Mouse (Mus musculus) myocyte (in vitro differentiated cells): ENCODE data around the gene Hebp2.

Experiments
- CEBPB ChIP-seq: IDR thresholded peaks from 2 replicates; pipeline ENCODE4 v1.6.1; 2011; ENCODE audit warnings: mild to moderate bottlenecking, moderate library complexity; ENCODE audit not compliant: poor library complexity, insufficient read depth, severe bottlenecking
- E2F4 ChIP-seq: IDR thresholded peaks from one replicate; pipeline ENCODE4 v1.6.1; 2011; ENCODE audit warnings: mild to moderate bottlenecking, control low read depth, moderate library complexity; ENCODE audit not compliant: insufficient read depth
- MAX ChIP-seq: IDR thresholded peaks from one replicate; pipeline ENCODE4 v1.6.1; 2011; ENCODE audit warnings: low read depth, mild to moderate bottlenecking, control low read depth
- MYOD1 ChIP-seq, 3 experiments: IDR thresholded peaks; one replicate each; pipeline ENCODE4 v1.6.1; 2011; ENCODE audit warnings: control low read depth in 2 of 3, low read depth in 2 of 3, mild to moderate bottlenecking in 2 of 3, moderate library complexity in 1 of 3; ENCODE audit not compliant: insufficient read length in 2 of 3, control insufficient read depth in 1 of 3
- MYOG ChIP-seq, 3 experiments: IDR thresholded peaks; one replicate each; pipeline ENCODE4 v1.6.1; 2011; ENCODE audit warnings: control low read depth in 2 of 3, low read depth in 2 of 3, mild to moderate bottlenecking in 2 of 3; ENCODE audit not compliant: insufficient read length in 2 of 3, control insufficient read depth in 1 of 3, insufficient read depth in 1 of 3
- POLR2A ChIP-seq: IDR thresholded peaks from one replicate; pipeline ENCODE4 v1.6.1; 2011; ENCODE audit warnings: low read depth, mild to moderate bottlenecking, control low read depth, moderate library complexity; ENCODE audit not compliant: insufficient read length
- POLR2AphosphoS2 ChIP-seq: IDR thresholded peaks from one replicate; pipeline ENCODE4 v1.6.1; 2011; ENCODE audit warnings: low read depth, control low read depth; ENCODE audit not compliant: insufficient read length
- REST ChIP-seq: IDR thresholded peaks from one replicate; pipeline ENCODE4 v1.6.1; 2011; ENCODE audit warnings: mild to moderate bottlenecking, control low read depth, moderate library complexity; ENCODE audit not compliant: insufficient read depth, insufficient read length
- TCF12 ChIP-seq: IDR thresholded peaks from one replicate; pipeline ENCODE4 v1.6.1; 2011; ENCODE audit warnings: mild to moderate bottlenecking, control low read depth; ENCODE audit not compliant: poor library complexity, insufficient read depth, severe bottlenecking
- USF1 ChIP-seq: IDR thresholded peaks from one replicate; pipeline ENCODE4 v1.6.1; 2011; ENCODE audit warnings: low read depth, mild to moderate bottlenecking, control low read depth, moderate library complexity

GRCm38 (mm10) chr10:18572581-18572980 lies 26.7 kb upstream of the Hebp2 start:
- no peak for TF ChIP-seq E2F4
- TF ChIP-seq MYOD1 (IDR thresholded peaks at IDR 0.05; ENCODE audit: control insufficient read depth in 1 of 3, insufficient read length in 2 of 3, low read depth in 2 of 3), result no peak
- no peak for TF ChIP-seq POLR2A
- no peak for TF ChIP-seq USF1
- no peak for TF ChIP-seq POLR2AphosphoS2
- TF ChIP-seq MAX, result no peak
- no peak for TF ChIP-seq CEBPB
- TF ChIP-seq REST, result no peak
- TF ChIP-seq TCF12, result no peak
- TF ChIP-seq MYOG (IDR thresholded peaks at IDR 0.05; ENCODE audit: control insufficient read depth in 1 of 3, insufficient read depth in 1 of 3, insufficient read length in 2 of 3, low read depth in 2 of 3), result no peak
